Mouse (Mus musculus) limb, embryonic 14.5 days (tissue): ENCODE data around the gene Qser1. TPM values are rescaled to one million over a fixed set of nuclear protein-coding genes. Genes with fewer than 3 reads are reported as not detected.

Experiments
- ATAC-seq: fragments of 200-750 bp; cut with Nextera tagmentation; 2 replicates; pipeline ENCODE4 v1.8.0; 2017; ENCODE audit warnings: low read depth, moderate number of reproducible peaks, moderate TSS enrichment; ENCODE audit not compliant: low FRiP score
- DNase-seq: peaks from one replicate; pipeline ENCODE4 v3.0.0-alpha.2; 2015; ENCODE audit warnings: low spot score
- H3K27ac ChIP-seq: fragments of 300-500 bp; sonication (generic); replicated peaks from 2 replicates; pipeline ENCODE4 v1.5.1; 2014; ENCODE audit warnings: low read depth, mild to moderate bottlenecking, low read length, moderate library complexity, mixed read lengths
- H3K27me3 ChIP-seq: fragments of 300-500 bp; sonication (generic); 2 replicates; pipeline ENCODE4 v1.6.1; 2014; ENCODE audit warnings: low read length, mixed read lengths; ENCODE audit not compliant: control insufficient read depth, insufficient read depth
- H3K36me3 ChIP-seq: fragments of 300-500 bp; sonication (generic); 2 replicates; pipeline ENCODE4 v1.6.1; 2014; ENCODE audit warnings: mild to moderate bottlenecking, low read length, moderate library complexity, mixed read lengths; ENCODE audit not compliant: control insufficient read depth, insufficient read depth
- H3K4me1 ChIP-seq: fragments of 300-500 bp; sonication (generic); 2 replicates; pipeline ENCODE4 v1.6.1; 2014; ENCODE audit warnings: antibody characterized with exemption, low read length, mixed read lengths; ENCODE audit not compliant: control insufficient read depth, insufficient read depth
- H3K4me2 ChIP-seq: fragments of 300-500 bp; sonication (generic); replicated peaks from 2 replicates; pipeline ENCODE4 v1.6.1; 2014; ENCODE audit warnings: low read depth, mild to moderate bottlenecking, low read length, moderate library complexity; ENCODE audit not compliant: severe bottlenecking
- H3K4me3 ChIP-seq: fragments of 300-500 bp; sonication (generic); replicated peaks from 2 replicates; pipeline ENCODE4 v1.5.1; 2014; ENCODE audit warnings: low read length
- H3K9ac ChIP-seq: fragments of 300-500 bp; sonication (generic); 2 replicates; pipeline ENCODE4 v1.6.1; 2014; ENCODE audit warnings: mild to moderate bottlenecking, low read depth, low read length, moderate library complexity; ENCODE audit not compliant: severe bottlenecking
- H3K9me3 ChIP-seq: fragments of 300-500 bp; sonication (generic); 2 replicates; pipeline ENCODE4 v1.6.1; 2016; ENCODE audit warnings: low read length; ENCODE audit not compliant: control insufficient read depth
- POLR2A ChIP-seq: fragments of 200-500 bp; IDR thresholded peaks from 2 replicates; pipeline ENCODE4 v1.8.0; 2012; ENCODE audit warnings: inconsistent platforms, mild to moderate bottlenecking, moderate library complexity, borderline replicate concordance; ENCODE audit not compliant: insufficient read depth, insufficient read length; ENCODE audit errors: extremely low read depth
- WGBS: fragments of 180-500 bp; shearing (Covaris S2); extraction: QIAGEN DNeasy Blood & Tissue Kit; methylation state at CpG from one replicate; pipeline ENCODE4 v1.1.7; 2014; 5-methylcytosine and 5-hydroxymethylcytosine counted together
- polyA plus RNA-seq, 2 experiments: library from polyadenylated mRNA; depleted of rRNA in 1 of 2; stranded (reverse) in 1 of 2; unstranded in 1 of 2; fragments of >200 nt; fragmentation: Nextera tagmentation in 1 of 2; extraction: Ambion mirVana in 1 of 2; gene quantifications; 2 replicates each; pipeline versions ENCODE4 v1.2.1 to v1.2.3; 2012 to 2014

The Qser1 gene
- polyA plus RNA-seq, 2 experiments = 16.8 to 19.1 TPM

- no peak for TF ChIP-seq POLR2A
- no peak for ATAC-seq
- H3K27me3 ChIP-seq = no peaks in the 10 kb centered on the region
- no peak overlapping the region for H3K9ac ChIP-seq
- no peak overlapping the region for H3K4me2 ChIP-seq
- no peak overlapping the region for H3K4me3 ChIP-seq
- DNase-seq = no peak
- H3K9me3 ChIP-seq = no peaks in the 10 kb centered on the region
- no peaks in the 10 kb centered on the region for H3K4me1 ChIP-seq
- 87% methylated on average over 1 of the region's 1 CpGs for WGBS
- no peaks in the 10 kb centered on the region; the same call in 1 of the 2 replicates for H3K36me3 ChIP-seq
- H3K27ac ChIP-seq = no peak overlapping the region
Observed at GRCm38 (mm10) chr2:104805435-104805834, 11.1 kb downstream of the Qser1 start.

- peaks cover 72% of the 10 kb centered on the region for H3K36me3 ChIP-seq
- no peak overlapping the region for H3K27ac ChIP-seq
Observed at GRCm38 (mm10) chr2:104774763-104775162, 41.8 kb downstream of the Qser1 start.

GRCm38 (mm10) chr2:104768697-104769096 lies 47.9 kb downstream of the Qser1 start:
- no peaks in the 10 kb centered on the region for H3K4me1 ChIP-seq
- H3K4me2 ChIP-seq = no peak overlapping the region
- H3K27ac ChIP-seq = no peak overlapping the region
- no peak for ATAC-seq
- no peaks in the 10 kb centered on the region for H3K9me3 ChIP-seq
- 78% methylated on average over 1 of the region's 1 CpGs for WGBS
- H3K9ac ChIP-seq = no peak overlapping the region
- no peak for TF ChIP-seq POLR2A
- no peaks in the 10 kb centered on the region for H3K27me3 ChIP-seq
- no peak for DNase-seq
- peaks cover 57% of the 10 kb centered on the region for H3K36me3 ChIP-seq
- H3K4me3 ChIP-seq = no peak overlapping the region

More at GRCm38 (mm10) chr2:104774763-104775162, 41.8 kb downstream of the Qser1 start:
- Histone ChIP-seq H3K9ac (no peak overlapping the region), H3K4me3 (no peak overlapping the region), H3K4me1 (no peaks in the 10 kb centered on the region), H3K9me3 (no peaks in the 10 kb centered on the region), H3K4me2 (no peak overlapping the region), H3K27me3 (no peaks in the 10 kb centered on the region)
- no peak for TF ChIP-seq POLR2A
- ATAC-seq (no peak), DNase-seq (no peak)
- WGBS = 83% methylated on average over 1 of the region's 1 CpGs

GRCm38 (mm10) chr2:104764018-104764417 lies 52.5 kb downstream of the Qser1 start:
- no peak for TF ChIP-seq POLR2A
- no peak overlapping the region for H3K9ac ChIP-seq
- DNase-seq = no peak
- H3K4me1 ChIP-seq = no peaks in the 10 kb centered on the region
- WGBS = 94% methylated on average over 4 of the region's 4 CpGs
- no peak overlapping the region for H3K4me3 ChIP-seq
- H3K27me3 ChIP-seq = no peaks in the 10 kb centered on the region
- no peak for ATAC-seq
- peaks cover 52% of the 10 kb centered on the region for H3K36me3 ChIP-seq
- H3K4me2 ChIP-seq = no peak overlapping the region
- no peaks in the 10 kb centered on the region for H3K9me3 ChIP-seq
- no peak overlapping the region for H3K27ac ChIP-seq

- H3K4me3 ChIP-seq = no peak overlapping the region
- no peak overlapping the region for H3K27ac ChIP-seq
- H3K9me3 ChIP-seq = no peaks in the 10 kb centered on the region
- no peaks in the 10 kb centered on the region for H3K27me3 ChIP-seq
- H3K4me2 ChIP-seq = no peak overlapping the region
- ATAC-seq = no peak
- no peak for TF ChIP-seq POLR2A
- H3K36me3 ChIP-seq = peaks cover 53% of the 10 kb centered on the region
- 86% methylated on average over 8 of the region's 8 CpGs for WGBS
- no peaks in the 10 kb centered on the region for H3K4me1 ChIP-seq
- no peak overlapping the region for H3K9ac ChIP-seq
- no peak for DNase-seq
Observed at GRCm38 (mm10) chr2:104763134-104763703, 53.3 kb downstream of the Qser1 start.

GRCm38 (mm10) chr2:104750611-104751010 lies 65.9 kb downstream of the Qser1 start:
- 71% methylated on average over 3 of the region's 3 CpGs for WGBS
- Histone ChIP-seq H3K4me1 (no peaks in the 10 kb centered on the region), H3K9ac (no peak overlapping the region), H3K27ac (no peak overlapping the region), H3K36me3 (0 out of 2 replicates have a peak, but pooled peaks cover 6% of the 10 kb centered on the region), H3K27me3 (no peaks in the 10 kb centered on the region), H3K4me3 (no peak overlapping the region), H3K9me3 (no peaks in the 10 kb centered on the region), H3K4me2 (no peak overlapping the region)
- no peak for TF ChIP-seq POLR2A
- DNase-seq (no peak), ATAC-seq (no peak)
